Mouse (Mus musculus): ENCODE measurements around the gene Olfr668. TPM values are rescaled to one million over a fixed set of nuclear protein-coding genes. Genes with fewer than 3 reads are reported as not detected.
"Not testable (repeated sequence)": the region's sequence is repeated elsewhere in the genome, so short reads cannot be mapped to it uniquely, and the experiment has no call there.

Gene Olfr668
- polyA plus RNA-seq (2017; shearing (Covaris generic)): not detected

- ATAC-seq: no peak
These were observed at the start of gene Olfr668 for GRCm38 (mm10) chr7:104927957-104928356. Olfr668 (minus strand) TSS chr7:104928057.

GRCm38 (mm10) chr7:104972507-104972906, 44.6 kb upstream of the Olfr668 start:
- ATAC-seq: not testable (repeated sequence)

GRCm38 (mm10) chr7:104962520-104962919, 34.7 kb upstream of the Olfr668 start, which contains the start of gene Olfr670:
Olfr670 (minus strand) TSS chr7:104962620.
- no peak for ATAC-seq

GRCm38 (mm10) chr7:104950234-104950633, 22.4 kb upstream of the Olfr668 start:
- ATAC-seq: peak; percentile 67

DNA sequence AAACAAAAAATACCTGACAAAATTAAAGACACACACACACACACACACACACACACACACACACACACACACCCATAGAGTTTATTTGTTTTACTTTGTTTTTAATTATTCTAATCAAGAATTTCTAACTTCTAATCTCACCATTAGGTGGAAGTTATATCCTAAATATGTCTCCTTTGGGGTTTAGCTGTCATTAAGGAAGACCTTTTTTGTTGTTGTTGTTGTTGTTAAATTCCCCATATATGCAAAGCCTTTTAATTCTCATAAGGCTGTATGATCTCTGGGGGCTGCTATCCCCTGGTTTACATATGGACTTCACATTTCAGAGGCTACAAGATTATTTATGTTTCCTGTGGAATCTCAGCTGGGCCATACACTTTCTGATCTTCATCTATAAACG, 6.1 kb upstream of the Olfr668 start, which contains the start of gene Olfr669:
Gene Olfr669, plus strand, starts transcription at position 301 of the 400 bp plus-strand sequence.
- ATAC-seq: no peak

DNA sequence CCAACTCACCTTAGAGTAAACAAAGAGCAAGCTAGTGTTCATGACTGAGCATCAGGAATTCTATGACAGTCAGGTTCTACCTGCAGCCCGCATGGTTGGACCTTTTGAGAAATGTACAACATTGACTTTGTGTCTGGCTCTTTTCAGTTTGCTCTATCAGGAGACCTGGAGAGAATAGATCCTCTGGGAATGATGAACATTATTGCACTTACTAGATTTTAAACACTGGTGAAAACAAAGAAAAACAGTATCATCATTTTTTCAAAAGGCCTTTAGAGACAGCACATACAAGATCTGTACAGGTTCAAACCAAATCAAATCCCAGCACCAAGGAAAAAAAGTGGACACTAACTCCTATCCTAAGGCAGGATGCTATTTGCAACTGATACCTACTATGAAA, 6.5 kb downstream of the Olfr668 start, which contains the start of gene Olfr667:
Gene Olfr667, minus strand, starts transcription at position 101 of the 400 bp plus-strand sequence.
- ATAC-seq: no peak

GRCm38 (mm10) chr7:104895852-104896251, 32.0 kb downstream of the Olfr668 start, which contains the start of gene Olfr666:
Olfr666 (minus strand) TSS chr7:104895952.
- no peak for ATAC-seq

GRCm38 (mm10) chr7:104877731-104878130, 50.1 kb downstream of the Olfr668 start, which contains the start of gene Olfr665:
Olfr665 (plus strand) TSS chr7:104878031.
- no peak for ATAC-seq

Other genes with a start within 250 kb of the Olfr668 start
- under 1 TPM in 1 of 2 experiments, not detected in 1; 0.12 TPM for gene Olfr661, start 241.6 kb downstream of the Olfr668 start, polyA plus RNA-seq (2017; shearing (Covaris generic))
- not detected for gene Usp17le, start 150.6 kb downstream of the Olfr668 start, polyA plus RNA-seq (2017; shearing (Covaris generic))
- gene Usp17lb, start 85.5 kb downstream of the Olfr668 start, polyA plus RNA-seq (2017; shearing (Covaris generic)): not detected
- gene Usp17la, start 71.0 kb downstream of the Olfr668 start, polyA plus RNA-seq (2017; shearing (Covaris generic)): not detected
- not detected for gene Olfr665, start 50.0 kb downstream of the Olfr668 start, polyA plus RNA-seq (2017; shearing (Covaris generic))
- not detected for gene Olfr666, start 32.1 kb downstream of the Olfr668 start, polyA plus RNA-seq (2017; shearing (Covaris generic))
- gene Olfr667, start 6.6 kb downstream of the Olfr668 start, polyA plus RNA-seq (2017; shearing (Covaris generic)): not detected
- gene Olfr669, start 6.2 kb upstream of the Olfr668 start, polyA plus RNA-seq (2017; shearing (Covaris generic)): not detected
- not detected for gene Olfr670, start 34.6 kb upstream of the Olfr668 start, polyA plus RNA-seq (2017; shearing (Covaris generic))
- not detected for gene Olfr671, start 51.1 kb upstream of the Olfr668 start, polyA plus RNA-seq (2017; shearing (Covaris generic))
- not detected for gene Olfr672, start 74.0 kb upstream of the Olfr668 start, polyA plus RNA-seq (2017; shearing (Covaris generic))
- gene Olfr675, start 100.4 kb upstream of the Olfr668 start, polyA plus RNA-seq (2017; shearing (Covaris generic)): not detected
- not detected for gene Olfr676, start 104.6 kb upstream of the Olfr668 start, polyA plus RNA-seq (2017; shearing (Covaris generic))
- not detected for gene Olfr677, start 123.3 kb upstream of the Olfr668 start, polyA plus RNA-seq (2017; shearing (Covaris generic))
- not detected for gene Olfr678, start 136.4 kb upstream of the Olfr668 start, polyA plus RNA-seq (2017; shearing (Covaris generic))
- not detected for gene Olfr679, start 153.1 kb upstream of the Olfr668 start, polyA plus RNA-seq (2017; shearing (Covaris generic))
- gene Olfr680-ps1, start 164.8 kb upstream of the Olfr668 start, polyA plus RNA-seq (2017; shearing (Covaris generic)): not detected
- gene Olfr681, start 188.8 kb upstream of the Olfr668 start, polyA plus RNA-seq (2017; shearing (Covaris generic)): not detected
- not detected for gene Olfr683, start 219.0 kb upstream of the Olfr668 start, polyA plus RNA-seq (2017; shearing (Covaris generic))
- not detected for gene Olfr684, start 235.6 kb upstream of the Olfr668 start, polyA plus RNA-seq (2017; shearing (Covaris generic))